Mouse (Mus musculus) liver, embryonic 14.5 days (tissue): ENCODE results near the gene Smchd1.

Source experiments
- CTCF ChIP-seq: IDR thresholded peaks from 2 replicates; pipeline ENCODE4 v1.5.1; 2016; ENCODE audit warnings: antibody characterized with exemption, low read depth, control low read depth
- EP300 ChIP-seq: IDR thresholded peaks from 2 replicates; pipeline ENCODE4 v1.6.1; 2016; ENCODE audit warnings: antibody characterized with exemption, low read depth

GRCm38 (mm10) chr17:71354205-71354604 is 120.9 kb downstream of the Smchd1 start:
- no peak for TF ChIP-seq EP300
- TF ChIP-seq CTCF: no peak
